Mouse (Mus musculus): ENCODE results near the gene Wdpcp. TPM values are rescaled to one million over a fixed set of nuclear protein-coding genes. Genes with fewer than 3 reads are reported as not detected.

Gene Wdpcp
- total RNA-seq, 2 experiments from 2014 or later: 1.3 to 3.5 TPM

GRCm38 (mm10) chr11:21567733-21568132 is 4.3 kb upstream of the Wdpcp start:
- intact Hi-C loops (cut with DNase I): no loop called here
- DNase-seq: no peak

- intact Hi-C loops (cut with DNase I): no loop called here
These were observed 3.0 kb upstream of the Wdpcp start for GRCm38 (mm10) chr11:21569002-21569401.

DNA sequence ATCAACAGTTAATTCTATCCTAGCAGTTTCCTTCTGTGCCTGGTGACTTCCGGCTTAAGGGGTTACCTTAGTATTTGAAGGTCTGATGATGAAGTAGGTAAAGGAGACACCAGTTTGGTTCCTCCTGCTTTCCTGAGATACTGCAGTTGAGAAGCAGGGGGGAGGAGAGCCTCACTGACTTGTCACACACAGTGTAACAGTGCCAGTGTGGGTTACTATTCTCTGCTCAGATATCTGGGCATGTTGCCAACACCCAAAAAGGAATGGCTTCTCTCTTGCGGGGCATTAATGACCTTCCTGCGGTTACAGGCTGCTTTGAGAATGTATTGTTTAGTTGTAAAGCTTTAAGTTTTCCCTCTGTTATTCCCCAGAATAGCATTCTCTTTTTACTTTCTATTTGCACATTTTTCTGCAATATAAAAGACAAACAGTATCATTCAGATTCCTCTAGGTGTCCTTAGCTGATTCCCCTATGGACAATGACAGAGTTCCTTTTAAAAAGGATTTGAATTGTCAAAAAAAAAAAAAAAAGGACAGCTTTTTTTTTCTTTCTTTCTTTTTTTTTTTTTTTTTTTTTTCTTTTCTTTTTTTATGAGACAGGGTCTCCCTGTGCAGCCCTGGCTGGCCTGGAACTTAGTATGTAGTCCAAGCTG is 2.5 kb upstream of the Wdpcp start:
- intact Hi-C loops (cut with DNase I): no loop called here
- DNase-seq: no peak

More at GRCm38 (mm10) chr11:21569002-21569401, 3.0 kb upstream of the Wdpcp start:
- DNase-seq: no peak

DNA sequence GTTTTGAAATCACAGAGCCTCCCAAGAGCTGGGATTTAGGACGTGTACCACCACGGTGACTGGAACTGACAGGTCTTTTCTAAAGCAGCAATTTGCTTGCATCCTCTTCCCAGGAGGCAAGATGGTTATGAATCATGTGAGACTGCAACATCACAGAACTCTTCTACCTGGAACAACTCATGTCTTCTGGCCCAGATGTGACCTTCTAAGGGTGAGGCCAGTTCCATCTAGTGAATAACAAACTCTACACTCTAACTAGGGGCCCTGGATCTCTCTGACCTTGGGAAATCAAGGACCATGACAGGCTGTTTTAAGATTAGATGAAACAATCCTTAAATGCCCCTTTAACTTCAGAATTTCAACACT is 1.9 kb upstream of the Wdpcp start:
- DNase-seq: no peak

GRCm38 (mm10) chr11:21570973-21571372 is 1.1 kb upstream of the Wdpcp start:
- no peak for DNase-seq
- intact Hi-C loops (cut with DNase I): no loop called here

More for the DNA sequence above, 1.9 kb upstream of the Wdpcp start:
- intact Hi-C loops (cut with DNase I): no loop called here

DNA sequence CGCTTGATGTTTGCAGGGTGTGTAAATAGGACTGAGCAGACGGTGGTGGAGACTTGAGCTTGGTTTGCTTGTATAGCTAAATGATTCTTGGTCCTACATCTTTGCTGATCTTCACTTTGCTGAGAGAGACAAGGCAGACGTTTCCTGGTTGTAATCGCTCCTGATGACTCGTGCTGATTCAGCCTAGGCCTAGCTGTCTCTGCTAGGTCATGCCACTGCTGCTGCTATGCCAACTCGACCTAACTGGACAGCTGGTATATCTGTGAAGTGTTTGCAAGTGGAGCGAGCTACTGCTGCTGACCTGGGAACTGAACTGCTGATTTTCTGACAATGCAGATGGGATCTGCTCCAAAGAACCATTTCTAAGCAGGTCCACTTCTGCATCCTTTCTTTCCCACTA is 9.4 kb downstream of the Wdpcp start:
- DNase-seq: no peak
- intact Hi-C loops (cut with DNase I): no loop called here

DNA sequence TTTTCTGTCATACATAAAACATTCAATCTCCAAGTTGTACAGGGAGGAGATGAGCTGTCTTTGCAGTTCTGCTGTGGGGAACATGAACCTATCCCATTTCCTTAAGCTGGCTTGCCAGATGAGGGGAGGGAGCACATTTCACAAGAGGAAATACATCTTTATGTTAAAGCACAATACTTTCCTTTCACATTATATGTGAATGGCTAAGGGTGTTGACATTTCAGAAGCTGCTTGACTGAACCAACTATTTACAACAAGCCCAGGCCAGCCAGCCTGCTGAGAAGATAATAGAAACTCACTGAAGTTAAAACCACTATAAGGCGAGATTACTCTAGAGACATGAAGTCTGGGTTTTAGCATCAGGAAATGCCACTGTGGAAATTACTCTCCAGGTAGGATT is 11.3 kb downstream of the Wdpcp start:
- intact Hi-C loops (cut with DNase I): no loop called here
- no peak for DNase-seq

DNA sequence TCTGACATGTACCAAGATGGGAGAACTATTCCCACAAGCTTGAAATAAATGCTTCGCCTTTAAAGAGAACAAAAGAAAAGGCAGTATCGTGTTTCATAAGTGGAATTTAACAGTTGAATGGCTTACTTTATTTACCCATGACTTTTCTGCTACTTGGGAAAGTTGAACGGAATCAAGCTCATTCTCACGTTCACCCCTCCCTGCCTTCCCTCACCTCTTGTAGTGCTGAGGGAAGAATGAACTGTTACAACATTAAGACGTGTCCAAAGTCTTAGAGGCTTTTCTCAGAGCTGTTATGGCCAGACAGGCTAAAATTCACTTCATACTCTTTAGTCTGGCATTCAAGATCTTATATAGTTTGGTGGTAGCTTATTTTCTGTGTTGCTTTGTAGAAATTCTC is 30.5 kb downstream of the Wdpcp start:
- intact Hi-C loops (cut with DNase I): no loop called here
- DNase-seq: no peak

DNA sequence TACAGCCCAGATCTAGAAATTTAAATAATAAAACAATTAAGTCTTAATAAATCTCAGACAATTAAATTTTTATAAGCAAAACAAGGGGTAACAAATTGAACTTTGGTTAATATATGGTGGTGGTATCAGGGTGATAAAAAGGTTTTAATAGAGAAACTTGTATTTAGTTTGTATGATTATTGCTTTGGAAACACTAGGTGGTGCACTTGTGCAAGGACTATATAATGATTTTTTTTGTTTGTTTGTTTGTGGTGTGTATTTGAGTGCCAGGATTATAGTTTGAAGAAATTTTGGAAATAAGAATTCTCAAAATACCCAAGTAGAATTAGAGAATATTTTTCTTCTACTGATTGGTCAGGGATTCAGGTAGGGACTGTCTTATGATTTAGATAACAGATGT is 43.9 kb downstream of the Wdpcp start:
- DNase-seq: no peak
- intact Hi-C loops (cut with DNase I): no loop called here

- intact Hi-C loops (cut with DNase I): no loop called here
- DNase-seq: no peak
These were observed 62.3 kb downstream of the Wdpcp start for GRCm38 (mm10) chr11:21634171-21634907.

- intact Hi-C loops (cut with DNase I): no loop called here
- no peak for DNase-seq
These were observed 66.3 kb downstream of the Wdpcp start for GRCm38 (mm10) chr11:21638341-21638740.

GRCm38 (mm10) chr11:21639534-21639933 is 67.5 kb downstream of the Wdpcp start:
- peak; percentile 21 to 42 for DNase-seq
- intact Hi-C loops (cut with DNase I): no loop called here

- intact Hi-C loops (cut with DNase I): no loop called here
- DNase-seq: no peak
These were observed 72.2 kb downstream of the Wdpcp start for GRCm38 (mm10) chr11:21644231-21644630.

- intact Hi-C loops (cut with DNase I): no loop called here
- no peak for DNase-seq
These were observed 74.1 kb downstream of the Wdpcp start for GRCm38 (mm10) chr11:21646136-21646535.

- intact Hi-C loops (cut with DNase I): loop anchor here (2.0 to 10.0 kb wide), 2 partner anchors 26 to 546 kb away; no protein-coding TSS in a partner anchor
- no peak for DNase-seq
These were observed 87.0 kb downstream of the Wdpcp start for GRCm38 (mm10) chr11:21658985-21659384.

- no peak for DNase-seq
- intact Hi-C loops (cut with DNase I): no loop called here
These were observed 105.0 kb downstream of the Wdpcp start for GRCm38 (mm10) chr11:21677034-21677433.

- DNase-seq: no peak
- intact Hi-C loops (cut with DNase I): no loop called here
These were observed 116.4 kb downstream of the Wdpcp start for GRCm38 (mm10) chr11:21688441-21688840.

GRCm38 (mm10) chr11:21690730-21691129 is 118.7 kb downstream of the Wdpcp start:
- intact Hi-C loops (cut with DNase I): no loop called here
- no peak for DNase-seq

GRCm38 (mm10) chr11:21694087-21694486 is 122.1 kb downstream of the Wdpcp start:
- no peak for DNase-seq
- intact Hi-C loops (cut with DNase I): no loop called here

DNA sequence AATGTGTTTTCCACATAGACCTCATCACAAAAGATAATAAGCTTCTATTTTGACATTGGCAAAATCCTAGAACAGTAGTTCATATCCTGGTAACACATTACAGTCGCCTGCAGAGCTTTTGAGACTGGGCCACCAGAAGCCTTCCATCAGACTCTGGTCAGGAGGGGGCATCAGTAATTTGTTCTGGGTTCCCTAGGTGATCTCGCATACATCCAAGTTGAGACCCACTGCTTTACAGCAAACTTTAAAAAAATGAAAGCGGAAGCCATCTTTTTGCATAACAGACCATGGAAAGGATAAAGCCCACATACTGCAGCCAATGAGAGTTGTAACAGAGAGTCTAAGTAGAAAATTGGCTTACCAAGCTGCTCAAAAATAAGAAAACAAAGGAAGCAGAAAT is 125.6 kb downstream of the Wdpcp start:
- intact Hi-C loops (cut with DNase I): no loop called here
- DNase-seq: no peak

DNA sequence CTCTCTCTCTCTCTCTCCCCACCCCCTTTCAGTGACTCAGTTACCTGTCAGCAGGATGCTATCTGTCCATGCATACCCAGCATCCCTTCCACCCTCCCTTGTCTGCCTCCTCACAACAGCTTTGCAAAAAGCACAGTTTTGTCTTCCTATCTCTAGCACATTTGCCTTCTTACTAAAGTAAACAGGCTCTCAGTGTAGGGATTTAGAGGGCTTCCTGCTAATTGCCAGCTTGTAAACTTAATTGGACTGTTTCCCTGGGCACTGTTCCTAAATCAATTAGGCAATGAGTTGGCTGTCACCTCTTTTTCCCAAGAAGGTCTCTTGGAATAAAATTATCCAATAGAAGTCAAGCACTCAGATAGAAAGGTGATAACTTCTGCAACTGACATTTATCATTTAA is 141.5 kb downstream of the Wdpcp start:
- DNase-seq: no peak
- intact Hi-C loops (cut with DNase I): no loop called here

DNA sequence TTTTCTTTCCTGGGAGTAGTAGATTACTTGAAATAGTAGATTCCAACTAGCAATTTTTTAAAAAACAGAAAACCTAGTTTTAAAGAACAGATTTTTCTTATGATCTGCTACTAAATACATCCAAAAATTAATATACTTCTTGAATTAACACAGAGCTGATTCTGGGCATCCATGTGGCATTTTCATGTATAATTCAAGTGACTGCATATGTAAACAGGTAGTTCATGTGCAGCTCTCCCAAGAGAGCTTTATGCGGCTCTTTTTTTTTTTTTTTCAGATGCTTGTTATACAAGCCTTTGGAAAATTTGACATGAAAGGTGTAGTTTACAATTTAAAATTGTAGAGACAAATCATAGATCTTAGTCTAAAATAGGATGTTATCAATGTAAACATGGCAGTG is 142.0 kb downstream of the Wdpcp start:
- DNase-seq: no peak
- intact Hi-C loops (cut with DNase I): no loop called here

Measured in gastrocnemius, postnatal 36 days (tissue).